Mouse (Mus musculus): Measurements from ENCODE around the gene Klk5.

GRCm38 (mm10) chr7:43799876-43800275, 41.9 kb upstream of the Klk5 start:
- no peak for TF ChIP-seq CTCF (IDR thresholded peaks at IDR 0.05; ENCODE audit: low read depth, low read length)
- TF ChIP-seq POLR2A (IDR thresholded peaks at IDR 0.05; ENCODE audit: insufficient read depth, low read length): no peak
